Mouse (Mus musculus) lung, postnatal 0 days (tissue): Measurements from ENCODE around the gene Ovol1. TPM values are rescaled to one million over a fixed set of nuclear protein-coding genes. Genes with fewer than 3 reads are reported as not detected.

Source experiments
- ATAC-seq: fragments of 200-750 bp; cut with Nextera tagmentation; 2 replicates; pipeline ENCODE4 v1.8.0; 2017; ENCODE audit warnings: moderate library complexity
- DNase-seq: peaks from one replicate; pipeline ENCODE4 v3.0.0-alpha.2; 2016; ENCODE audit warnings: low spot score
- H3K27ac ChIP-seq: fragments of 300-500 bp; sonication (generic); 2 replicates; pipeline ENCODE4 v1.5.1; 2014; ENCODE audit warnings: antibody characterized with exemption, mild to moderate bottlenecking, low read length, mixed read lengths
- H3K27me3 ChIP-seq: fragments of 300-500 bp; sonication (generic); replicated peaks from 2 replicates; pipeline ENCODE4 v1.6.1; 2014; ENCODE audit warnings: low read length, mixed read lengths; ENCODE audit not compliant: insufficient read depth
- H3K36me3 ChIP-seq: fragments of 300-500 bp; sonication (generic); 2 replicates; pipeline ENCODE4 v1.6.1; 2014; ENCODE audit warnings: low read length, mixed read lengths; ENCODE audit not compliant: insufficient read depth
- H3K4me1 ChIP-seq: fragments of 300-500 bp; sonication (generic); 2 replicates; pipeline ENCODE4 v1.6.1; 2014; ENCODE audit warnings: antibody characterized with exemption, low read depth, low read length, mixed read lengths; ENCODE audit not compliant: insufficient read depth
- H3K4me2 ChIP-seq: fragments of 300-500 bp; sonication (generic); replicated peaks from 2 replicates; pipeline ENCODE4 v1.6.1; 2014; ENCODE audit warnings: low read depth, mild to moderate bottlenecking, low read length, moderate library complexity, mixed read lengths
- H3K4me3 ChIP-seq: fragments of 300-500 bp; sonication (generic); 2 replicates; pipeline ENCODE4 v1.5.1; 2014; ENCODE audit warnings: low read depth, low read length
- H3K9ac ChIP-seq: fragments of 300-500 bp; sonication (generic); replicated peaks from 2 replicates; pipeline ENCODE4 v1.6.1; 2014; ENCODE audit warnings: low read depth, mild to moderate bottlenecking
- H3K9me3 ChIP-seq: fragments of 300-500 bp; sonication (generic); 2 replicates; pipeline ENCODE4 v1.6.1; 2016; ENCODE audit warnings: low read length, mixed read lengths
- CTCF ChIP-seq: IDR thresholded peaks from 2 replicates; pipeline ENCODE4 v1.5.1; 2016; ENCODE audit warnings: antibody characterized with exemption, mild to moderate bottlenecking
- EP300 ChIP-seq: IDR thresholded peaks from 2 replicates; pipeline ENCODE4 v1.6.1; 2016; ENCODE audit warnings: antibody characterized with exemption, mild to moderate bottlenecking, control low read depth
- WGBS: fragments of 180-500 bp; shearing (Covaris S2); extraction: QIAGEN DNeasy Blood & Tissue Kit; methylation state at CpG from one replicate; pipeline ENCODE4 v1.1.7; 2014; 5-methylcytosine and 5-hydroxymethylcytosine counted together
- polyA plus RNA-seq: library from polyadenylated mRNA; unstranded; fragments of >200 nt; fragmentation: Nextera tagmentation; extraction: Ambion mirVana; gene quantifications from 2 replicates; pipeline ENCODE4 v1.2.1, GENCODE M21; 2015

The Ovol1 gene
- polyA plus RNA-seq, 1 experiment from 2014 or later = 2.1 TPM

DNA sequence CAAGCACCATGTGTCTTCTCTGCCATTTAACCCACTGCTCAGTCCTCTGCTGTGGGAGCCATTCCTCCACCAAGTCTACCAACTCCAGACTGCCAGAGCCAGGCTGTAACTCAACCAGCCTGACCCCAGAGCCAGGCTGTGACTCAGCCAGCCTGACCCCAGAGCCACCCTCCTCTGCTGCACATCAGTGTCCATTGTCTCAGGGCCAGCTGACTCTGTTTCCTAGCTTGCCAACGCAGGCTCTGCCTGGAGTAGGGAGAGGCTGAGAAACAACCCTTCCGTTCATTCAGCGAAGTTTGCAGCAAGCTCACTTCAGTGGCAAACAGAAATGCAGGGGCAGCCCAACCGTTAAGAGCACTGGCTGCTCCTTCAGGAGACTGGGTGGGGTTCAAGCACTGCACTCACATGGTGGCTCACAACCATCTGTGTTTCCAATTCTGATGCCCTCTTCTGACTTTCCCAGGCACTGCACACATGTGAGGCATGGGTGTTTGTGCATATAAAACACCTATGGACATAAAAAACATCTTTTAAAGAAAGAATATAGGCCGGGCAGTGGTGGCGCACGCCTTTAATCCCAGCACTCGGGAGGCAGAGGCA, 43.4 kb downstream of the Ovol1 start:
- WGBS = 73% methylated on average over 8 of the region's 8 CpGs
- H3K27ac ChIP-seq = no peak overlapping the region
- H3K9ac ChIP-seq = no peak overlapping the region
- H3K36me3 ChIP-seq = no peaks in the 10 kb centered on the region
- no peaks in the 10 kb centered on the region for H3K27me3 ChIP-seq
- TF ChIP-seq EP300 (no peak), CTCF (peak; percentile 38)
- H3K9me3 ChIP-seq = no peaks in the 10 kb centered on the region
- no peak; the same call in 1 of the 2 replicates for ATAC-seq
- DNase-seq = peak; percentile 13
- no peak overlapping the region for H3K4me3 ChIP-seq
- 0 out of 2 replicates have a peak, but pooled peaks cover 6% of the 10 kb centered on the region for H3K4me1 ChIP-seq
- no peak overlapping the region for H3K4me2 ChIP-seq

- 85% methylated on average over 7 of the region's 7 CpGs for WGBS
- no peak for DNase-seq
- Histone ChIP-seq H3K4me1 (0 out of 2 replicates have a peak, but pooled peaks cover 8% of the 10 kb centered on the region), H3K4me2 (no peak overlapping the region), H3K9me3 (no peaks in the 10 kb centered on the region), H3K9ac (no peak overlapping the region), H3K4me3 (no peak overlapping the region), H3K36me3 (no peaks in the 10 kb centered on the region), H3K27me3 (no peaks in the 10 kb centered on the region), H3K27ac (no peak overlapping the region)
- TF ChIP-seq EP300 (no peak), CTCF (peak; percentile 34; the same call in 1 of the 2 replicates)
- ATAC-seq = no peak
Measured at GRCm38 (mm10) chr19:5515840-5516777, 44.3 kb downstream of the Ovol1 start.

- Histone ChIP-seq H3K4me3 (no peak overlapping the region), H3K9ac (no peak overlapping the region), H3K27ac (no peak overlapping the region), H3K27me3 (no peaks in the 10 kb centered on the region), H3K9me3 (no peaks in the 10 kb centered on the region), H3K4me2 (0 out of 2 replicates have a peak overlapping the region, but pooled peaks have one; percentile 27), H3K36me3 (no peaks in the 10 kb centered on the region), H3K4me1 (0 out of 2 replicates have a peak, but pooled peaks cover 10% of the 10 kb centered on the region)
- ATAC-seq (no peak), DNase-seq (no peak)
- no peak for TF ChIP-seq EP300
- no peak for TF ChIP-seq CTCF
- 78% methylated on average over 3 of the region's 3 CpGs for WGBS
Measured at GRCm38 (mm10) chr19:5513005-5513349, 47.5 kb downstream of the Ovol1 start.

DNA sequence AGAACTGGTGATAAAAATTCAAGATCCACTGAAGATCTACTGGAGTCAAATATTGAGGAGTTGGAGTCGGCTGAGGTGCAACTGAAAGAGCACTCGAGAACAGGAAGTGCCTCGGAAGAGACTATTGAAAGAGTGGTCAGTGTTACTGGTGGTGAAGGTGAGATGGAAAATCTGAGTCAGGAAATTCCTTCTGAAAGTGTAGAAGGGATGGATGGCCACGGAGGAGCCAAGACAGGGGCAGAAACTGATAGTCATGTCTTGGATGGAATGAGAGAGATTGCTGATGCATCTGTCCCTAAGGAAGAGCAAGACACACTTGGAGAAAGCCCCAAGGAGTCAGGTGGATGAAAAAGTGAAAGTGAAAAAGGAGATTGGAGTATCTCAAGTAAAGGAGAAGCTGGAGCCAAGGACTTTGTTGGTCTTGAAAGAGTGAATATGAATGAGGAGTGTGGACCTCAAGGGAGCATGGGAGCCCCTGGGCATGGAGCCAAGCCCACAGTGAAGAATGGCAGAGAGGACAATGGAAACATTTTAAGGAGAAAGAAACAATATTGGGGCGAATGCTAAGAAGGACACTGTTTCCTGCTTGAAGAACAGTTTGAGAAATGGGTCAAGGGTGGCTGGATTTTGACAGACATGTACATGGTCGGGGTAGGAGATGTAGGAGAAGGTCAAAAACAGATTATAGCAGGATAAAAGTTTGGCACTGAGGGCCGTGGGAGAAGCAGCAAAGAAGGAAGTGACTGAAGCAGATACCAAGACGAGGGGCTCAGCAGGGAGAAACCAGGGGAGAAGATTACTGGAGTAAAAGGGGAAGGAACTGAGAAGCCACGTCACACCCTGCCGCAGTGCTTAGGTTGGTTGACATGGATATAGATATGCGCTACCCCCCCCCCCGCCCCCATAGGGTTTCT, 48.1 kb downstream of the Ovol1 start:
- ATAC-seq = no peak
- Histone ChIP-seq H3K4me3 (no peak overlapping the region), H3K27me3 (no peaks in the 10 kb centered on the region), H3K9ac (no peak overlapping the region), H3K36me3 (no peaks in the 10 kb centered on the region), H3K4me1 (0 out of 2 replicates have a peak, but pooled peaks cover 10% of the 10 kb centered on the region), H3K4me2 (peak overlapping the region; percentile 27), H3K9me3 (no peaks in the 10 kb centered on the region), H3K27ac (peak overlapping the region; percentile 14; the same call in 1 of the 2 replicates)
- WGBS = 51% methylated on average over 12 of the region's 12 CpGs
- no peak for TF ChIP-seq CTCF
- TF ChIP-seq EP300 = no peak
- peak; percentile 33 for DNase-seq

DNA sequence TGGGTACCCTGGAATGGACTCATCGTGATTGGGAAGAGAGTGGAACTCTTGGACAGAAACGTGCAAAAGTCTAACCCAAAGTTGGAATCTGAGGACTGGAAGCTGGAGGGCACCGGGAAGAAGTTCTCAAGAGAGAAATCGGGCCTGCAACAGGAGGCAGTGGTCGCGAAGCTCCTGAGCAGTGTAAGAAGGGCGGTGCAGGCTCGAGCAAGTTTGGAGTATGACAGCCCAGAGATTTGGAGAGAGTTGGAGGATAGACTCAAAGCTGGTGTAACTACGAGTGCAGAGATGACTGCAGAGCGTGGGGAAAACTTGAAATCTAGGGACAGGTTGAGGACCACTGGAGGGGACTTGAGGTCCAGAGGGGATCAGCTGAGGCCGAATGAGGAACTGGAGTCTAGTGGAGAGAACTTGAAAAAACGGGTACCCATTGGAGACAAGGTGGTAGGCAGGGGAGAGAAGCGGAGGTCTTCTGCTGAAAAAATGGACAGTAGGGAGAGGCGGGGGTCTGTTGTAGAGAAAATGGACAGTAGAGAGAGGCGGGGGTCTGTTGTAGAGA, 49.3 kb downstream of the Ovol1 start:
- 43% methylated on average over 14 of the region's 15 CpGs for WGBS
- Histone ChIP-seq H3K36me3 (no peaks in the 10 kb centered on the region), H3K9ac (peak overlapping the region; percentile 32; the same call in 1 of the 2 replicates), H3K4me3 (peak overlapping the region; percentile 48), H3K4me1 (0 out of 2 replicates have a peak, but pooled peaks cover 10% of the 10 kb centered on the region), H3K4me2 (peak overlapping the region; percentile 80), H3K27ac (peak overlapping the region; percentile 34; the same call in 1 of the 2 replicates), H3K9me3 (no peaks in the 10 kb centered on the region), H3K27me3 (no peaks in the 10 kb centered on the region)
- no peak for DNase-seq
- 0 out of 2 replicates have a peak, but pooled peaks have one; percentile 0 for ATAC-seq
- TF ChIP-seq CTCF = no peak
- TF ChIP-seq EP300 = no peak
